Mouse (Mus musculus): ENCODE measurements around the gene Syt14. TPM values are rescaled to one million over a fixed set of nuclear protein-coding genes. Genes with fewer than 3 reads are reported as not detected.

Syt14 gene
- polyA plus RNA-seq (2014; fragmentation: Illumina TruSeq; extraction: RNeasy Lipid Tissue Mini Kit (QIAGEN cat#74804); ENCODE audit: low read depth, low replicate concordance) = 5.0 TPM

DNA sequence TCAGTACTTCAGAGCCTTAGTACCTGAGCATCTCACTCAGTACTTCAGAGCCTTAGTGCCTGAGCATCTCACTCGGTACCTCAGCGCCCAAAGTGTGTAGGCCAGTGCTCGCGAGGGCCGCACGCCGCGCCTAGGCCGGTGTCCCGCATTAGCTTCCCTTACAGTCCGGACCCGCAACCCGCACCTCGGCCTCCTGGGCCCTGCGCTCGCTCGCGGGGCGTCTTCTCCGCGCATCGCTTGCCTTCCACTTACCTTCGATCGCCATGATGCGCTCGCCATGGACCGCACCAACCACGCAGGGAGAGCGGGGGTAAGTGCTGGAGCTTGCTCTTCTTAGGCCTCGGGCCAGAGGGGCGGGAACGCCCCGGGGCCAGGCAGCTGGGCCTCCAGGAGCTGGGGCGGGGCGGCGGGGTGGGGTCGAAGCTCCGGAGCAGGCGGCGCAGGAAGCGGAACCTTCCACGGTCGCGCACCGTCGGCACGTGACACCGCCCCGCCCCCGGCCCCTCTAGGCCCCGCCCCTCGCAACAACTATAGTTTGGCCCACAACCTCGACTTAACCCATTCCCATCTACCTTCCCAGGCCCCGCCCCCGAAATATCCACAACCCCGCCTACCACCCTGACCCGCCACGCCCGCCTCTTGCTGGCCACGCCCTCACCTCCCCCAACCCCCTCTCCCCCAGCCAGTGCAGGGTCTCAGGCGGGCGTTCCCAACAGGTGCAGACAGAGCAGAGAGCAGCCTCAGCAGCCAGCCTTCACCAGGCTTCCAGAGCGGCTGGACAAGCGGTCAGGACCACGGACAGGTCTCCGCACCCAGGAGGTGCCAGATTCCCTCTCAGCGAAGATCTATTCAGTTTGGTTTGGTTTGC is at the start of gene Syt14:
Syt14 (minus strand) TSS at position 405 of the 868 bp plus-strand sequence.

DNA sequence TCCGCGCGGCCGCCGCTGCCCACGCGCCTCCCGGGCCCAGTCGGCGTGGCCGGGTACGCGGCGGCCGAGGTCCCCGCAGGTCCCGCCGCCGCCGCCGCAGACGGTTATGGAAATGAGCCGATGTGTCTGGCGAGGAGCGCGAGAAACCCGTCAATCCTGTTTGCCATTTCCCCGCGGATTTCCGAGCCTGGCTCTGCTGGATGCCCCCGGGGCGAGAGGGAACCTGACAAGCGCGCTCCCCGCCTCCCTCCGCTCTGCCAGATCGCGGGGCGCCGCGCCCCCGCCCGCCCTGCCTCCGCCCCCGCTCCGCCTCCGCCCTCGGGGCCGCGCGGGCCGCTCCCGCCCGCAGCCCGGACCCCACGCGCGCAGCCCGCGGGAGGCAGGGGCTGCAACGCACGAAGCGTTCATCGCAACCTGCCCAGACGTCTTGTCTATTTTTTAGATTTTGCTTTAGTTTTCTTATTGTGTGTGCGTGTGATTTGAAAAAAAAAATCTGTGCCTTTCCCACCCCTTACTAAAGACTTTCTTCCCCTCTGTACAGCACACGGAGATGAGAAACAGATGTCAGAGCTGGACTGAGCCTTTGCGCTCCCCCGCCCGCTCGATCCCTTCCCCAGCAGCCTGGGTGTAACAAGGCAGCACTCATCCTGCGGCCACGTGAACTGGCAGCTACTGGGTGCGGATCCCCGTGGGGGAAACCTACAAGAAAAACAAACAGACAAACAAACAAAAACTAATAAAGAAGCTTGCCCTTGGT is 179.9 kb downstream of the Syt14 start, which contains the start of gene Sertad4:
Sertad4 (minus strand) TSS at position 283 of the 757 bp plus-strand sequence.

Other genes with a start within 250 kb of the Syt14 start
- 2.2 TPM for gene Sertad4, start 180.0 kb downstream of the Syt14 start, polyA plus RNA-seq (2014; fragmentation: Illumina TruSeq; extraction: RNeasy Lipid Tissue Mini Kit (QIAGEN cat#74804); ENCODE audit: low read depth, low replicate concordance)
- 12.0 TPM for gene Diexf, start 94.5 kb upstream of the Syt14 start, polyA plus RNA-seq (2014; fragmentation: Illumina TruSeq; extraction: RNeasy Lipid Tissue Mini Kit (QIAGEN cat#74804); ENCODE audit: low read depth, low replicate concordance)
- 6.8 TPM for gene Irf6, start 117.3 kb upstream of the Syt14 start, polyA plus RNA-seq (2014; fragmentation: Illumina TruSeq; extraction: RNeasy Lipid Tissue Mini Kit (QIAGEN cat#74804); ENCODE audit: low read depth, low replicate concordance)
- 9.0 TPM for gene A130010J15Rik, start 132.3 kb upstream of the Syt14 start, polyA plus RNA-seq (2014; fragmentation: Illumina TruSeq; extraction: RNeasy Lipid Tissue Mini Kit (QIAGEN cat#74804); ENCODE audit: low read depth, low replicate concordance)
- not detected for gene Traf3ip3, start 165.9 kb upstream of the Syt14 start, polyA plus RNA-seq (2014; fragmentation: Illumina TruSeq; extraction: RNeasy Lipid Tissue Mini Kit (QIAGEN cat#74804); ENCODE audit: low read depth, low replicate concordance)
- 0.36 TPM for gene Lamb3, start 171.9 kb upstream of the Syt14 start, polyA plus RNA-seq (2014; fragmentation: Illumina TruSeq; extraction: RNeasy Lipid Tissue Mini Kit (QIAGEN cat#74804); ENCODE audit: low read depth, low replicate concordance)
- gene Hsd11b1, start 228.3 kb upstream of the Syt14 start, polyA plus RNA-seq (2014; fragmentation: Illumina TruSeq; extraction: RNeasy Lipid Tissue Mini Kit (QIAGEN cat#74804); ENCODE audit: low read depth, low replicate concordance) = 0.73 TPM
- not detected for gene G0s2, start 237.4 kb upstream of the Syt14 start, polyA plus RNA-seq (2014; fragmentation: Illumina TruSeq; extraction: RNeasy Lipid Tissue Mini Kit (QIAGEN cat#74804); ENCODE audit: low read depth, low replicate concordance)

Measured in testis, adult 10 weeks (tissue).